Mouse (Mus musculus): ENCODE data around the gene Eaf2.

The Eaf2 gene

GRCm38 (mm10) chr16:36770191-36770771, 104.5 kb downstream of the Eaf2 start:
- in situ Hi-C loops (cut with MboI), result no loop called here

DNA sequence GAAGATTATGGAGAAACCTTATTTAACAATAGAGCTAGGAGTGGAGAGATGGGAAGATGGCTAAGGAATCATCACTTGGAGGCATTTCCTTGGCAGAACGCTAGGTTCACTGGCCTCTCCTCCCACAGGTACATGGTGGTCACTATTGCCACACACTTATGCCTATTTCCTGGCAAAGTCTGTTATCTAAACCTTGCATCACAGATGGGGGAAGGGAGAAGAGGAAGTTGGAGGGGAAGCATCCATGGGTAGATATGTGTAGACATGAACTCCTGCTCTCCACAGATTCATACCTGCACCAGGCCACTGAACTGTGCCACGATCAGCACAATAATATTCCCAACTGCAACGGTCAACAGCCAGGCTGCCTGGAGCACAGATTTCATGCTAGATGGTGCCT, 122.8 kb downstream of the Eaf2 start:
- in situ Hi-C loops (cut with MboI), result no loop called here

DNA sequence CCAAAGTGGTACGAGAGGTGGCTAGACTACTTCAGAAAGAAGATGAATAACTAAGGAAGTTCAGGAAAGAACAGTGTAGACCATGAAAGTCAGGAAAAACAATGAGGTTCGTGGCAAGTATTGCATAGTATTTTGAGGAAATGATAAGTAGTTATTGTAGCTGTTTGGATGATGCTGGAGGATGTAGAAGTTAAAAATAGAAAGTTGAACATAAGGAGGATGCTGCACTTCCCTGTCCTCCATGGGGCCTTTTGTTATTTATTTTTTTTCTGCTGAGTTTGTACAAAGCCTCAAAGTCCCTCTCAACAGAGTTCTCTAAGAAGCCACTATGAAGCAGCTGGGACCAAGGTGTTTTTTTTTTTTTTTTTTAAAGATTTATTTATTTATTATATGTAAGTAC, 127.0 kb downstream of the Eaf2 start:
- in situ Hi-C loops (cut with MboI), result no loop called here

DNA sequence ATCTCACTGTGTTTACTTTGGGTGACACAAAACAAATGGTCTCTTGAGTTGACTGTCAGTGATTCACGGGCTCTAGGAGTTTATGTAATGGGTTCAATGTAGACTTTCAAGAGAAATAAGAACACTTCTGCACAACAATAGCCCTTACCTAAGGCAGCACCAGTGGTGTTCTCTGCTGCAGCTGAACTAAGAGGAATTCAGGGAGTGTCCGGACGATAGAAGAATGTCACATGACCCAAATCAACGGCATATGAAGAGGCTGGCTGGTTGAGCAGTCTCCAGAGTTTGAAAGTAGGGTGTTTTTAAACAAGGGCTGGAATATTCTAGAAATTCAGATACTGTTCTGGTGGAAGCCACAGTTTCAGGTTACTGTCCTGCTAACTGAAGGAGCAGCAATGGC, 127.7 kb downstream of the Eaf2 start:
- in situ Hi-C loops (cut with MboI), result no loop called here

GRCm38 (mm10) chr16:36743580-36743979, 131.2 kb downstream of the Eaf2 start:
- in situ Hi-C loops (cut with MboI), result no loop called here

Data from mature B cell (primary cell).